Mouse (Mus musculus): Measurements from ENCODE around the gene Ssh1.

GRCm38 (mm10) chr5:114005100-114005499 is 11.4 kb upstream of the Ssh1 start:
- no peak for TF ChIP-seq HCFC1 (IDR thresholded peaks at IDR 0.05; ENCODE audit: borderline replicate concordance, insufficient read depth, low read length)
- TF ChIP-seq CHD2 (IDR thresholded peaks at IDR 0.05; ENCODE audit: low read depth, low read length): no peak
- TF ChIP-seq MAFK (IDR thresholded peaks at IDR 0.05; ENCODE audit: insufficient read depth, low read depth, low read length): no peak

Measured in ES-E14 (cell line).